Mouse (Mus musculus) skeletal muscle tissue, adult 2 months (tissue): ENCODE measurements around the gene Anks3.

Experiments
- DNase-seq: peaks from one replicate; pipeline ENCODE4 v3.0.0-alpha.2; 2012; ENCODE audit warnings: low read depth, low spot score

Anks3 gene

GRCm38 (mm10) chr16:4968426-4968825 lies 4.4 kb upstream of the Anks3 start:
- DNase-seq, result no peak

- no peak for DNase-seq
Observed at GRCm38 (mm10) chr16:4965392-4966129, 1.6 kb upstream of the Anks3 start.

GRCm38 (mm10) chr16:4964731-4965391 lies 856 bp upstream of the Anks3 start:
- no peak for DNase-seq

GRCm38 (mm10) chr16:4963346-4963745 lies 659 bp downstream of the Anks3 start:
- DNase-seq, result no peak

- DNase-seq, result no peak
Observed at GRCm38 (mm10) chr16:4960260-4960659, 3.7 kb downstream of the Anks3 start.

- DNase-seq, result no peak
Observed at GRCm38 (mm10) chr16:4957446-4957845, 6.6 kb downstream of the Anks3 start.

- no peak for DNase-seq
Observed at GRCm38 (mm10) chr16:4956609-4957008, 7.4 kb downstream of the Anks3 start.

GRCm38 (mm10) chr16:4947378-4947777 lies 16.6 kb downstream of the Anks3 start:
- no peak for DNase-seq

- DNase-seq, result no peak
Observed at GRCm38 (mm10) chr16:4946155-4946554, 17.9 kb downstream of the Anks3 start.

- DNase-seq, result no peak
Observed at GRCm38 (mm10) chr16:4945415-4945814, 18.6 kb downstream of the Anks3 start.

GRCm38 (mm10) chr16:4943431-4943830 lies 20.6 kb downstream of the Anks3 start:
- DNase-seq, result no peak

GRCm38 (mm10) chr16:4942868-4943267 lies 21.1 kb downstream of the Anks3 start:
- no peak for DNase-seq

GRCm38 (mm10) chr16:4941016-4941415 lies 23.0 kb downstream of the Anks3 start:
- no peak for DNase-seq

GRCm38 (mm10) chr16:4940311-4940850 lies 23.6 kb downstream of the Anks3 start:
- DNase-seq, result no peak

GRCm38 (mm10) chr16:4939412-4939811 lies 24.6 kb downstream of the Anks3 start:
- DNase-seq, result no peak

- peak; percentile 89 for DNase-seq
Observed at GRCm38 (mm10) chr16:4938989-4939388, 25.0 kb downstream of the Anks3 start.

GRCm38 (mm10) chr16:4938461-4938860 lies 25.5 kb downstream of the Anks3 start, which contains the start of gene Nudt16l1:
Gene Nudt16l1 (plus strand): TSS chr16:4938761.
- DNase-seq, result no peak

- no peak for DNase-seq
Observed at GRCm38 (mm10) chr16:4937351-4938190, 26.4 kb downstream of the Anks3 start.

- DNase-seq, result no peak
Observed at GRCm38 (mm10) chr16:4935931-4936703, 27.9 kb downstream of the Anks3 start.

GRCm38 (mm10) chr16:4935430-4935829 lies 28.6 kb downstream of the Anks3 start:
- no peak for DNase-seq

GRCm38 (mm10) chr16:4932429-4932828 lies 31.6 kb downstream of the Anks3 start:
- no peak for DNase-seq
